Mouse (Mus musculus): ENCODE measurements around the gene Adamtsl2.

GRCm38 (mm10) chr2:27096341-27096981 lies 17.3 kb downstream of the Adamtsl2 start:
- TF ChIP-seq POLR2A (IDR thresholded peaks at IDR 0.05; ENCODE audit: control insufficient read depth, low read depth, low read length) (no peak), CTCF (IDR thresholded peaks at IDR 0.05; ENCODE audit: control insufficient read depth, insufficient read depth, insufficient replicate concordance, low read depth, low read length) (no peak)

All from testis, adult 2 months (tissue).